Mouse (Mus musculus) ES-Bruce4 (cell line): ENCODE results near the gene Pla2g2f. TPM values are rescaled to one million over a fixed set of nuclear protein-coding genes. Genes with fewer than 3 reads are reported as not detected.

Experiments
- H3K27ac ChIP-seq: 2 replicates; pipeline ENCODE4 v1.5.1; 2012; ENCODE audit warnings: low read length, inconsistent platforms; ENCODE audit not compliant: insufficient read depth
- H3K27me3 ChIP-seq: 2 replicates; pipeline ENCODE4 v1.6.1; 2012; ENCODE audit warnings: mild to moderate bottlenecking, low read length, inconsistent platforms; ENCODE audit not compliant: control insufficient read depth, poor library complexity, insufficient read depth, severe bottlenecking
- H3K36me3 ChIP-seq: 2 replicates; pipeline ENCODE4 v1.6.1; 2012; ENCODE audit warnings: inconsistent platforms, mild to moderate bottlenecking, low read length, moderate library complexity; ENCODE audit not compliant: control insufficient read depth, poor library complexity, insufficient read depth, severe bottlenecking
- H3K4me1 ChIP-seq: one replicate; pipeline ENCODE4 v1.8.1; 2011; ENCODE audit warnings: low read length; ENCODE audit not compliant: control insufficient read depth, insufficient read depth
- H3K4me3 ChIP-seq: 2 replicates; pipeline ENCODE4 v1.5.1; 2011; ENCODE audit warnings: low read depth, mild to moderate bottlenecking, low read length
- H3K9ac ChIP-seq: 2 replicates; pipeline ENCODE4 v1.6.1; 2012; ENCODE audit warnings: low read depth, mild to moderate bottlenecking, inconsistent platforms; ENCODE audit not compliant: poor library complexity, severe bottlenecking
- H3K9me3 ChIP-seq: replicated peaks from 2 replicates; pipeline ENCODE4 v1.6.1; 2012; ENCODE audit warnings: mild to moderate bottlenecking, low read length, inconsistent platforms; ENCODE audit not compliant: control insufficient read depth, poor library complexity, insufficient read depth, severe bottlenecking
- CTCF ChIP-seq: IDR thresholded peaks from one replicate; pipeline ENCODE4 v1.8.1; 2011; ENCODE audit warnings: low read depth, low read length
- EP300 ChIP-seq: IDR thresholded peaks from 2 replicates; pipeline ENCODE4 v1.6.1; 2011; ENCODE audit warnings: low read depth, low read length; ENCODE audit not compliant: insufficient read depth
- POLR2A ChIP-seq: IDR thresholded peaks from one replicate; pipeline ENCODE4 v1.8.1; 2011; ENCODE audit warnings: low read length; ENCODE audit not compliant: insufficient read depth
- polyA plus RNA-seq: library from polyadenylated mRNA; stranded (reverse); fragments of >200 nt; gene quantifications from 2 replicates; pipeline ENCODE4 v1.2.4, GENCODE M21; 2011; ENCODE audit warnings: low read depth; ENCODE audit not compliant: missing spikeins, insufficient read depth, insufficient read length

Gene Pla2g2f
- polyA plus RNA-seq, 1 experiment = not detected

GRCm38 (mm10) chr4:138718586-138719263, 38.7 kb downstream of the Pla2g2f start:
- Histone ChIP-seq H3K27ac (no peak overlapping the region), H3K27me3 (no peaks in the 10 kb centered on the region), H3K36me3 (no peaks in the 10 kb centered on the region), H3K9me3 (no peaks in the 10 kb centered on the region), H3K4me1 (no peaks in the 10 kb centered on the region), H3K9ac (no peak overlapping the region), H3K4me3 (no peak overlapping the region)
- no peak for TF ChIP-seq POLR2A

- Histone ChIP-seq H3K36me3 (no peaks in the 10 kb centered on the region), H3K27ac (no peak overlapping the region), H3K27me3 (no peaks in the 10 kb centered on the region), H3K9me3 (no peaks in the 10 kb centered on the region), H3K4me1 (peaks cover 5% of the 10 kb centered on the region), H3K4me3 (no peak overlapping the region), H3K9ac (no peak overlapping the region)
- TF ChIP-seq CTCF (no peak), POLR2A (no peak)
Observed at GRCm38 (mm10) chr4:138716697-138717096, 40.7 kb downstream of the Pla2g2f start.

DNA sequence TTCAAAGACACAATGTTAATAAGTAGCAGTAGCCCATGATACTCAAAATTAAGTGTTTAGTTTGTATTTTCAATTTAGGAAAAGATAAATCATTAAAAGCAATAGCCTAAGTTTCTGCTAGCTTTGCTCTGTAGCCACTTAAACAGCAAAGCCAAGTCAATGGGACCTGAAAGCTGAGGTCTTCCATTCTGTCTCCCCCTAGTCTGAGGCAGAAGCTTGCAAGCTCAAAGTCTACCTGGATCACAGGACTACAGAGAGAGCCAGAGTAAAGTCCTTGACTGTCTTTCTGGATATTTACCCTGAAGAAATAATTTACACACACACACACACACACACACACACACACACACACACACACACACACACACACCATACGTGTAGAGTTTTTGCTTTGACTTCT, 43.2 kb downstream of the Pla2g2f start:
- peaks cover 5% of the 10 kb centered on the region for H3K4me1 ChIP-seq
- H3K27ac ChIP-seq = no peak overlapping the region
- TF ChIP-seq EP300 (no peak), POLR2A (no peak), CTCF (no peak)
- no peak overlapping the region for H3K4me3 ChIP-seq
- no peaks in the 10 kb centered on the region for H3K9me3 ChIP-seq
- no peaks in the 10 kb centered on the region for H3K27me3 ChIP-seq
- H3K36me3 ChIP-seq = no peaks in the 10 kb centered on the region
- no peak overlapping the region for H3K9ac ChIP-seq

DNA sequence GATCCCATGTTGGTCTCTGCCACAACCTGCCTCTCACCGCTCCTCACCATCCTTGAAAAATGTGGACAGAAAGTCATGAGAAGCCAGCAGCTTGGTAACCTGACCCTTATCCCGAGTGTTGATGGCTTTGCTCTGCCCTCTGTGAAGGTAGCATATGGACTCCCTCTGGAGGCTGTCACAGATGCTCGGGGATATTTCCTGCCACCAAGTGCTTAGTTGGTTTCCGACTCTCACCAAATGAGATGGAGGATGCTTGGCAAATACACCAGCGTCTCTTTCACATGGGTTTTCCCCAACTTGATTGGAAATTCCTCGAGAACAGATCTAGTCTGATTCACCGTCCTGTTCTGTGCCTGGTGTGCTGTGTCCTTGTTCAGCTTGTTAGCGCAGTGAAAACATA, 44.8 kb downstream of the Pla2g2f start:
- no peak overlapping the region for H3K27ac ChIP-seq
- TF ChIP-seq POLR2A (no peak), EP300 (no peak), CTCF (no peak)
- no peak overlapping the region for H3K9ac ChIP-seq
- no peaks in the 10 kb centered on the region for H3K36me3 ChIP-seq
- H3K27me3 ChIP-seq = no peaks in the 10 kb centered on the region
- H3K9me3 ChIP-seq = no peaks in the 10 kb centered on the region
- H3K4me3 ChIP-seq = no peak overlapping the region
- peaks cover 8% of the 10 kb centered on the region for H3K4me1 ChIP-seq

GRCm38 (mm10) chr4:138712096-138712495, 45.3 kb downstream of the Pla2g2f start:
- H3K4me1 ChIP-seq = peaks cover 8% of the 10 kb centered on the region
- H3K27ac ChIP-seq = no peak overlapping the region
- no peaks in the 10 kb centered on the region for H3K27me3 ChIP-seq
- TF ChIP-seq CTCF (no peak), EP300 (no peak; the same call in 1 of the 2 replicates), POLR2A (no peak)
- no peak overlapping the region for H3K9ac ChIP-seq
- no peak overlapping the region for H3K4me3 ChIP-seq
- no peaks in the 10 kb centered on the region for H3K9me3 ChIP-seq
- no peaks in the 10 kb centered on the region for H3K36me3 ChIP-seq

DNA sequence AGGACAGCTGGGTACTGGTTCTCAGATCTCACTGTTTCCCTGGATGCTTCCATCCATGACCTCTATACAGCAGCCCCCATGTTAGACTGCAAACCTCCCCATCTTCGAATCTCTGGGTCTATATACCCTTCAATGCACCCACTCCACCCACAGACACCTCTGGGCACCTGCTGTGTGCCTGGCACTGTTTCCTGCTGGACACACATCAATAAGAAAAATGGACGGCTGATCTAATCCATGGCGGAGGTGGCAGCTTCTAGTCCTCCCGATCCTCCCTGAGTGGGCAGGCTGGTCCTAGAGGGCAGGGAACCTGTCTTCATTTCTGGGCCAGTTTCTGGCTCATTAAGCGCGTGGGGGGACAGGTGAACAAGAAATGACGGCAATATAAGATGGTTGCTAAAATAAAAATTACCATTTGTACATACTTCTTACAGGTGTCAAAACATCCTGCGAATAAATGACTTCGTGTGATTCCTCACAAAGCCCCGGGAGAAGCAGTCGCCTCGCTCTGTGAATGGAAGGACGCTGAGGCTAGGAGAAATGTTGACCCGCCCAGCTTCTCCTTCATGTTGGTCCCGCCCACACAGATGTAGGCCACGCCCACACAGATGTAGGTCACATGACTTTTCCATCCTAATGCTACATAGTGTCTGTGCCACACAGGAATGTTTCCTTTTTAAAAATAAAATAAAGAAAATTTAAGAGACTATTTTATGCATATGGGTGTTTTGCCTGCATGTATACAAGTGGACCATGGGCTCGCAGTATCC, 46.2 kb downstream of the Pla2g2f start:
- no peak for TF ChIP-seq CTCF
- no peak for TF ChIP-seq POLR2A
- no peak for TF ChIP-seq EP300
- Histone ChIP-seq H3K9ac (no peak overlapping the region), H3K4me1 (peaks cover 8% of the 10 kb centered on the region), H3K27ac (no peak overlapping the region), H3K36me3 (no peaks in the 10 kb centered on the region), H3K9me3 (no peaks in the 10 kb centered on the region), H3K27me3 (no peaks in the 10 kb centered on the region), H3K4me3 (no peak overlapping the region)
